ENCODE assay signal across 10 mouse cellular contexts in genomic region chr17:73390191-73391089, GRCm38 (mm10). TPM values are rescaled to one million over a fixed set of nuclear protein-coding genes. Genes with fewer than 3 reads are reported as not detected.
DNase-seq lines count a peak whose midpoint lies in the region; ATAC-seq lines count a peak whose summit lies in the region.
"Had no signal": no experiment of that assay in that cellular context is flagged by ENCODE, and none has a peak within 500 bp of the region (broad histone marks: within the 10 kb centered on the region; RNA-seq: fewer than 3 reads in every experiment).

No protein-coding gene starts in this region.

- H3K36me3 ChIP-seq in midbrain, embryonic 14.5 days (ENCODE audit: control insufficient read depth, insufficient read depth, low read length), result no peaks in the 10 kb centered on the region
- no peaks in the 10 kb centered on the region for H3K36me3 ChIP-seq in midbrain, embryonic 10.5 days
- no peaks in the 10 kb centered on the region for H3K36me3 ChIP-seq in hindbrain, embryonic 15.5 days
- H3K36me3 ChIP-seq in neural tube, embryonic 15.5 days, result no peaks in the 10 kb centered on the region

- H3K4me2 ChIP-seq in midbrain, embryonic 14.5 days (ENCODE audit: low read length), result no peak overlapping the region
- H3K4me2 ChIP-seq in hindbrain, embryonic 15.5 days, result no peak overlapping the region
- H3K4me2 ChIP-seq in neural tube, embryonic 15.5 days, result 0 out of 2 replicates have a peak overlapping the region, but pooled peaks have one; percentile 9

- WGBS in midbrain, embryonic 14.5 days, result 60% methylated on average over 7 of the region's 7 CpGs
- 89% methylated on average over 7 of the region's 7 CpGs for WGBS in midbrain, embryonic 10.5 days
- 38% methylated on average over 7 of the region's 7 CpGs for WGBS in hindbrain, embryonic 15.5 days
- WGBS in neural tube, embryonic 15.5 days, result 24% methylated on average over 7 of the region's 7 CpGs

- H3K4me3 ChIP-seq in midbrain, embryonic 14.5 days (replicated peaks; ENCODE audit: low read depth, low read length), result no peak overlapping the region
- no peak overlapping the region for H3K4me3 ChIP-seq in midbrain, embryonic 10.5 days
- no peak overlapping the region for H3K4me3 ChIP-seq in hindbrain, embryonic 15.5 days
- H3K4me3 ChIP-seq in neural tube, embryonic 15.5 days (replicated peaks), result no peak overlapping the region

- no peaks in the 10 kb centered on the region for H3K9me3 ChIP-seq in midbrain, embryonic 14.5 days (ENCODE audit: control insufficient read depth, low read length)
- H3K9me3 ChIP-seq in midbrain, embryonic 10.5 days (replicated peaks), result no peaks in the 10 kb centered on the region
- H3K9me3 ChIP-seq in hindbrain, embryonic 15.5 days, result no peaks in the 10 kb centered on the region
- H3K9me3 ChIP-seq in neural tube, embryonic 15.5 days (replicated peaks), result no peaks in the 10 kb centered on the region

- no peak overlapping the region for H3K9ac ChIP-seq in midbrain, embryonic 14.5 days (replicated peaks; ENCODE audit: low read length)
- H3K9ac ChIP-seq in hindbrain, embryonic 15.5 days, result no peak overlapping the region
- no peak overlapping the region for H3K9ac ChIP-seq in neural tube, embryonic 15.5 days (replicated peaks)

- no peaks in the 10 kb centered on the region for H3K4me1 ChIP-seq in midbrain, embryonic 14.5 days (ENCODE audit: control insufficient read depth, insufficient read depth, low read length)
- no peaks in the 10 kb centered on the region for H3K4me1 ChIP-seq in midbrain, embryonic 10.5 days
- peaks cover 20% of the 10 kb centered on the region for H3K4me1 ChIP-seq in hindbrain, embryonic 15.5 days (replicated peaks)
- peaks cover 16% of the 10 kb centered on the region for H3K4me1 ChIP-seq in neural tube, embryonic 15.5 days

- ATAC-seq in midbrain, embryonic 14.5 days (ENCODE audit: low FRiP score, low TSS enrichment), result no peak
- peak; percentile 87 for ATAC-seq in hindbrain, embryonic 15.5 days (ENCODE audit: low FRiP score, low read depth)
- peak; percentile 85 for ATAC-seq in neural tube, embryonic 15.5 days (ENCODE audit: low FRiP score)

- H3K27me3 ChIP-seq in midbrain, embryonic 14.5 days (ENCODE audit: control insufficient read depth, insufficient read depth, low read length), result no peaks in the 10 kb centered on the region
- no peaks in the 10 kb centered on the region for H3K27me3 ChIP-seq in midbrain, embryonic 10.5 days (ENCODE audit: low read depth, poor library complexity, severe bottlenecking)
- H3K27me3 ChIP-seq in hindbrain, embryonic 15.5 days, result no peaks in the 10 kb centered on the region
- H3K27me3 ChIP-seq in neural tube, embryonic 15.5 days (replicated peaks), result no peaks in the 10 kb centered on the region

- H3K27ac ChIP-seq in midbrain, embryonic 14.5 days (replicated peaks; ENCODE audit: low read depth, low read length), result no peak overlapping the region
- no peak overlapping the region for H3K27ac ChIP-seq in midbrain, embryonic 10.5 days (replicated peaks)
- peak overlapping the region; percentile 71 for H3K27ac ChIP-seq in hindbrain, embryonic 15.5 days (replicated peaks)
- H3K27ac ChIP-seq in neural tube, embryonic 15.5 days (replicated peaks), result peak overlapping the region; percentile 72

- peak; percentile 30 for DNase-seq in midbrain, embryonic 14.5 days
- DNase-seq in midbrain, embryonic 10.5 days (ENCODE audit: low spot score), result no peak
- DNase-seq in layer of hippocampus, adult 8-10 months (ENCODE audit: low spot score in 2 of 2), result peak; percentile 46 to 54
- no peak for DNase-seq in ovary, postnatal 36 days (ENCODE audit: low spot score)
- no peak for DNase-seq in MN1 (ENCODE audit: low spot score)
- DNase-seq: lung, postnatal 14 days; thymus, postnatal 4 days had no signal

RNA-seq across cellular contexts. Expression of gene Capn13, which starts 10.2 kb away (rescaled TPM):
- polyA plus RNA-seq in midbrain, embryonic 14.5 days (2014; fragmentation: Nextera tagmentation; extraction: Ambion mirVana), result not detected in 2 replicates
- not detected in 2 replicates for polyA plus RNA-seq in midbrain, embryonic 10.5 days (2016; fragmentation: Nextera tagmentation; extraction: Ambion mirVana)
- 0.05 and 0.26 TPM in 2 replicates for polyA plus RNA-seq in hindbrain, embryonic 15.5 days (2015; fragmentation: Nextera tagmentation; extraction: Ambion mirVana)
- total RNA-seq in layer of hippocampus, adult 8-10 months (2022), result not detected
- 0.18 and 0.24 TPM in 2 replicates for polyA plus RNA-seq in neural tube, embryonic 15.5 days (2015; fragmentation: Nextera tagmentation; extraction: Ambion mirVana)
- polyA plus RNA-seq: frontal cortex, adult 2 months had no signal

Comparison
In these comparisons a context has a peak if more than half of its experiments do, and no peak if none do; other contexts are left out.
1. DNase-seq: peak in midbrain, embryonic 14.5 days (single experiment) and layer of hippocampus, adult 8-10 months (2 of 2); none in midbrain, embryonic 10.5 days (single experiment), ovary, postnatal 36 days (single experiment) and MN1 (single experiment).
2. H3K27ac ChIP-seq: peak in hindbrain, embryonic 15.5 days (single experiment) and neural tube, embryonic 15.5 days (single experiment); none in midbrain, embryonic 14.5 days (single experiment) and midbrain, embryonic 10.5 days (single experiment).